Mouse (Mus musculus) B cell, adult 62 days (primary cell): ENCODE results near the gene Atp1b1. TPM values are rescaled to one million over a fixed set of nuclear protein-coding genes. Genes with fewer than 3 reads are reported as not detected.

Experiments used
- total RNA-seq: library from RNA; stranded (reverse); gene quantifications from 4 replicates; pipeline ENCODE4 v1.2.4, GENCODE M21; 2023

Atp1b1 gene
- 10.3 to 15.2 TPM (median 13.8 TPM) in 4 replicates for total RNA-seq

DNA sequence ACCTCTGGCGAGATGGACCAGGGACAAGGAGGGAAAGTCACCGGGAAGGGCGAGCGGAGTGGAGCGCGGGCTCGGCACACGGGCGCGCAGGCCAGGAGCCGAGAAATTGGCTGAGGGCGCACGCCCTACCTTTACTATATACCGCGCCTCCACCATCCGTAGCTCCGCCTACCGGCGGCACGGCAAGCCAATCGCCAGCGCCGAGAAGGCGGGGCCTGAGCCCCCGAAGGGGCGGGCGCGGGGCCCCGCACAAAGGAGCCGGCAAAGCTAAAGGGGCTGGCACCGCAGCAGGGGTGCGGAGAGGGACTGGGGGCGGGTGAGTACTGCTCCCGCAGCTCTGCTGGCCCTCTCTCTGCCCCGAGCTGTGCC, at the start of gene Atp1b1:
Atp1b1 (minus strand) TSS at position 111 of the 369 bp plus-strand sequence.

Other genes with a start within 250 kb of the Atp1b1 start
- gene Slc19a2, start 209.3 kb downstream of the Atp1b1 start, total RNA-seq = 5.6 to 10.3 TPM (median 8.2 TPM) in 4 replicates
- gene Ccdc181, start 182.8 kb downstream of the Atp1b1 start, total RNA-seq = 6.0 to 8.0 TPM (median 7.2 TPM) in 4 replicates
- gene Nme7, start 154.2 kb downstream of the Atp1b1 start, total RNA-seq = 7.0 to 10.7 TPM (median 8.8 TPM) in 4 replicates
- gene Blzf1, start 150.9 kb downstream of the Atp1b1 start, total RNA-seq = 17.8 to 22.9 TPM (median 20.8 TPM) in 4 replicates